Mouse (Mus musculus): ENCODE results near the gene Snf8.

Gene Snf8

DNA sequence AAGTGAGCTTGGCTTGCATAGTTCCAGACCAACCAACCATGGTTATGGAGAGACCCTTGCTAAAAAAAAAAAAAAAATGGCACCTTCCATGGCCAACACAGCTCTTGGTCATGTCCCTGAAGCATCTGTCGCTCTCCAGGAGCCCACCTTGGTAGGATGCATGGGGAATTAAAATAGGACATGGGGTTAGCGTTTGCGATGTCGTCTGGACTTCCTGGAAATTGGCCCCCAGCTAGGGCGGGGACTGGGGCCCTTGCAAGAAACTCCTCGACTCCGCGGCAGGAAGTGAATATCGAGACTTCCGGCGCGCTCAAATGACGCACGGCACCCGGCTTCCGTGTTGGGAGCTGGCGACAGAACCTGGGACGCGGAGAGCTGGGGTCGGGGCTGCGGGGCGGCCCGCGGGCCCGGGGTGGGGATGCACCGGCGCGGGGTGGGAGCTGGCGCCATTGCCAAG is at the start of gene Snf8:
Gene Snf8, plus strand, starts transcription at position 290 of the 457 bp plus-strand sequence.
- peak; percentile 83 for DNase-seq (ENCODE audit: low read depth, low spot score)

DNA sequence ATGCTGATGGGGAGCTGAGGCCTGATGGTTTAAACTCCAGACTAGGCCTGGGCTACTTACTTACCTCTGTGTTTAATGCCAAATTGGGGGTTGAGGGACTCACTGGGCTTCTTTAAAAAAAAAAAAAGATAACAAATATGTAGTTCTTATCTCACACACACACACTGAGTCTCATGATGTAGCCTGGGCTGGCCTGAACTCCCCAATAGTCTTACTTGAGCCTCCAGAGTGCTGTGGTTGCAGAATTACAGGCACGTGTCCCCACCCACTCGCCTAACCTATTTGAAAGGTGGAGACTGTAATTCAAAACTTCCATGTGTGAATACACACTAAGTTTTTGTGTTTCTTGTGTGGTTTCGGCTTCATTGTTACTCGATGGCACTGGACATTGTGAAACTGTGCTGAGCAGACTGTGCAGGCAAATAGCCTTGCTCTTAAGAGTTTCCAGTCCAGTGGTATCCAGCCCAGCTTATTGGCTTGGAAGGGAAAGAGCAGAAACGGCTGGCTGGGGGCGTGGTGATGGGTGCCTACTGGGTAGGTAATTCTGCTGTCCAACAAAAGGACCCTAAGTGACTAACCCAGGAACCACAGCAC is 46.7 kb upstream of the Snf8 start:
- DNase-seq (ENCODE audit: low read depth, low spot score): no peak

DNA sequence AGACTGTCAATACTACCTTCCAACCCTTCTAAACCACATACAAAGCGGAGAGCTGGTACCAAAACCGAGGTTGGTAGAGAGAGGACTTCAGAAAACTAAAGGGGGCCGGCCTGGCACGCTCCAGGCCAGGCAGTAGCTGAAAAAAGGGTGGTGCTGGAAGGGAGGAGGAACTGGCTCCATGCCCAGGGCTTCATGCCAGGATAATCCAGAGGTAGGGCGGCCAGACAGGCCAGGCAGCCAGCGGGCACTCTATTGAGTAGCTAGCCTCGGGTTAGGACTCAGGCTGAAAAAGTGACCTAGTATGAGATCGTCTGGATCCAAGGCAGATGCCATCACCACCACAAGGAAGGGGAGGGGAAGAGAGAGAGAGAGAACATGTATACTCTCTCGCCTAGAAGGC is 46.2 kb upstream of the Snf8 start:
- DNase-seq (ENCODE audit: low read depth, low spot score): peak; percentile 23

DNA sequence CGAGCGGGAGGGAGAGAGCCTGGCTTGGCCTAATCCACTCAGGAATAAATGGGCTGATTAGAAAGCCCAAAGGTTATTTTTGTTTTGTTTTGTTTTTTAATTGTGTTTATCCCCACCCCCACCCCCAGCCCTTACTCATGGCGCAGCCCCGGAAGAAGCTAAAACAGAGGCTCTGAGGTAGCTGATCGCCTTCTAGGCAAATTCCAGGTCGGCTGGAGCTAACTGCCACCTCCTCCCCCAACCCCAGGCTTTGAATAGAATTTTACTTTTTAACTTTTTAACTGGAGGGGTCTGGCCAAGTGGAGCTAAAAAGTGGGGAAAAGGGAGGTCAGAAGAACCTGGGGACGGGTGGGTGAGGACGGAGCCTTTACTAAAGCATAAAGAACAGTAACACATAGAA is 44.8 kb upstream of the Snf8 start:
- no peak for DNase-seq (ENCODE audit: low read depth, low spot score)

DNA sequence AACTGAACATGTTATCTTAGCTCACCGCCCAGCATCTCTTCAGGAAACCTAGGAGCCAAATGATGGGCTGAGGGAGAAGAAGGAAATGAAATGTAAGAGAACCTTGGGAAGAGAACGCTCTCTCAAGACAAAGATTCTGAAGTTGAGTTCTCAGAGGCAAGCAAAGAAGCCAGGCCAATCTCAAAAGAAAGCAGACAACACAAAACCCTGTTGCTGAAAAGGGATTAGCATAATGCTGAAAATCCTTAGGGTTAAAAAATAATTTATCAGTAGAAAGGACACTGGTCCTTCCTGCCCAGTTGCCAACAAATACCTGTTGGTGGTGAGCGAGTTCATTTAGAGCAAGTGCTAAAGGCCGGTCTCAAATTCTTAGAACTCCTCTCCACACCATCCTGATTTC is 44.3 kb upstream of the Snf8 start:
- no peak for DNase-seq (ENCODE audit: low read depth, low spot score)

DNA sequence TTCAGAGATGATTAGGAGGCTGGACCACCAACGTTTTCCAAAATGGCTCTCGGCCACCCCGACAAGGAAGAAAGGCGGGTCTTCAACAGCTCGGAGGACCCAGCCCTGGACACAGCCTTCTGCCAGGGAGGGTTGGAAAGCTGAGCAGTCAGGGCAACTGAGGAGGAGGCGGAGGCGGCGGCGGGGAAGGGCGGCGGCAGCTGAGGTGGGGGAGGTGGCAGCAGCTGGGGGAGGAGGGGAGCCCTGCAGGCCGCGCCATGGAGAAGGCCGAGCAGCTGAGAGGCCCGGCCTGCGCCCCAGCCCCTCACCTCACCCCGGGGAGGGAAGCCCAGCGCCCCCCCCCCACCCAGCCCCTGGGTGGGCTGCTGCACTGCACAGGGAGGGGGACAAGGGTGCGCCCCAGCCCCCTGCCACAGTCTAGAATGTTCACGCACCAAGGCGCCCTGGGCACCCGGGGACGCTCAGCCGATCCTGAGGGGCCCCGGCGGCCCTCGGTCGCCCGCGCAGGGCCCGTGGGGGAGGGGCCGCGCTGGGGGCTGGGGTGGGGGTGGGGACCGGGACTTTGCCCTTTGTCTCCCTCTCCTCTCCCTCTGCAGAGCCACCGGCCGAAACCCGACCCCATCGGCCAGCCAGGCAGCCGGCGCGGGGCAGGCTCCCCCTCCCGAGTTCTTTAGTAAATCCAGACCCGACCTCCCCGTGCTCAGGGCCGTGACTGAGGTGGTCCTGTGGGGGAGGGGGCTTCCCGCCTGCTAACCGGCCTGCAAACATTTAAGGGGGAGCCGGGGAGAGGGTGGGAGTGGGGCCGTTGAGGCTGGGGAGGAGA is 43.6 kb upstream of the Snf8 start:
- DNase-seq (ENCODE audit: low read depth, low spot score): no peak

DNA sequence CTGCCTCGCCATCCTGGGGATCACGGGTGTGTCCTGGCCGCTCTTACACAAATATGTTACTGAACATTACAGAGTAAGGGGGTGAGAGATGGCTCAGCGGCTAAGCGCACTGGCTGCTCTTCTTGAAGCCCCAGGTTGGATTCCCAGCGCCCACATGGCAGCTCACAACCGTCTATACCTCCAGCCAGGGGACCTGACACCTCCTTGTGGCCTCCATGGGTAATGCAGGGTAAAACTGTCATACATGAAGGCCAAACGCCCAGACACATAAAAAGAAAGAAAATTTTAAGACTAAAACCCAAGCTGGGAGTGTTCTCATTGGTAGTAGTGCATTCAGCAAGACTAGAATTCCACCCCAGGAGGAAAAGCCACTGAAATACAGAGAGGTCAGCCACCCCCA is 40.5 kb upstream of the Snf8 start:
- DNase-seq (ENCODE audit: low read depth, low spot score): no peak

DNA sequence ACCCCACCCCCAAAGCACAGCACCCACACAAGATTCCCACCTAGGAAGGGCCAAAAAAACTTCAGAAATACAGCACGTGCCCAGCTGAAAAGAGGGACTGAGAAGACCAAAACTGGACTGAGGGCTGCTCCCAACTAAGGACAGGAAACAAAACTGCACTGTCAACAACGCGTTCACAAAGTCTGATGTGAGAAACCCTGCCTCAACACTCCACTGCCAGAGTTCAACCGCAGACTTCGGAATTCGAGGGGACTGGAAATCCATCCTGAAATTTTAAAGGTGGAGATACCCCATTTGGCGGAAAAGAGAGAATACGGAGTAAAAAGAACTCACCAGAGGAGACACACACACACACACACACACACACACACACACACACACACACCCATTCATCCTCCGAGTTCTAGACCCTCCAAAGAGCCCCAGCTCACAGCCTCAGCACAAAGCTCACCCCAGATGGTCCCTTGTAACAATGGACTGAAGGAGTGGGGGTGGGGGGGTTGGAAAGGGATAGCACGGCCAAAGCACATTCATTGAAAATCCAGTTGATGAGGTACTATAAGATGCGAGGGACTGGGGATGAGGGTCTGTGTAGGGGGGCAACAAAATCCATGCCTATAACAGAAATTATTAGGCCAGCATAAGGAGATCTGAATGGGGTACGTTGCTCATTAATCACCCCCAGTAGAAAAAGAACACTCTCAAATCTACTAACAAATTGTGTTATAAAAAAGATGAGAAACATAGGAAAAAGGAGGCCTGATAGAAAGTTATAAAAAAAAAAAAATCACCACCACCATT is 31.4 kb upstream of the Snf8 start:
- no peak for DNase-seq (ENCODE audit: low read depth, low spot score)

DNA sequence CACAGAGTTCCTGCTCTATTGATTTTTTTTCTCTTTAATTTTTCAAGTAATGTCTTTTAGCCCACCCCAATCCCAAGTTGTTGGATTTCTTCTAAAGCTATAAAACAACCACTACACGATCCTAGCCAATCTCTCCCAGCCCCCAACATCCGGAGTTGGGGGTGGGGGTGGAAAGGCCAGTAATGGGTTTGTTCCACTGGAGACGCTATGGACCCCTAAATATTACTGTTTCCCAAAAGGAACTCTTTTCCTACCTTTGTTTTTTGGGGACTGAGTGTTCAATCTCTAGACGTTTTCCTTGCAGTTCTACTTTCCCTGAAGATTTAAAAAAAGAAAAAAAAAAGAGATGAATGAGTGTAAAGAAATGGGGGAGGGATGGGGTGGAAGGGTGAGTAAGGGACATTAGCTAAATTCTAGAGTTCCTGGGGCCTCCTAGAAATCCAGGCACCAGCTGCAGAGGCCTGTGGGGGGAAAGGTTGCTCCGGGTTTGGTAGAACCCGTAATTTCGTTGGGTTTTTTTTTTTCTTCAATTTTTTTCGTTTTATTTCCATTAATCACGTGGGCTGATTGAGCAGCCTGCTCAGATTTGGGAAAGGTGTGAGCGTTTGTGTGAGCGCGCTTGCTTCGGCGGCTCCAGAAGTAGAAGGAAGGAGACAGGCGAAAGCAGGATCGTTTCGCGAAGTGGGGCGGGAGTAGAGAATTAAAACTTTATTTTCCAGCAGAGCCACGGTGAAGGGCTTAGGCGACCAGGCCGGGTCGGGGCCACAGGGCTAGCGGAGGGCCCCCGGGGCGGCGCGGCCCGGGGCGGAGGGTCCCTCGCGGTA is 30.5 kb upstream of the Snf8 start:
- DNase-seq (ENCODE audit: low read depth, low spot score): no peak

DNA sequence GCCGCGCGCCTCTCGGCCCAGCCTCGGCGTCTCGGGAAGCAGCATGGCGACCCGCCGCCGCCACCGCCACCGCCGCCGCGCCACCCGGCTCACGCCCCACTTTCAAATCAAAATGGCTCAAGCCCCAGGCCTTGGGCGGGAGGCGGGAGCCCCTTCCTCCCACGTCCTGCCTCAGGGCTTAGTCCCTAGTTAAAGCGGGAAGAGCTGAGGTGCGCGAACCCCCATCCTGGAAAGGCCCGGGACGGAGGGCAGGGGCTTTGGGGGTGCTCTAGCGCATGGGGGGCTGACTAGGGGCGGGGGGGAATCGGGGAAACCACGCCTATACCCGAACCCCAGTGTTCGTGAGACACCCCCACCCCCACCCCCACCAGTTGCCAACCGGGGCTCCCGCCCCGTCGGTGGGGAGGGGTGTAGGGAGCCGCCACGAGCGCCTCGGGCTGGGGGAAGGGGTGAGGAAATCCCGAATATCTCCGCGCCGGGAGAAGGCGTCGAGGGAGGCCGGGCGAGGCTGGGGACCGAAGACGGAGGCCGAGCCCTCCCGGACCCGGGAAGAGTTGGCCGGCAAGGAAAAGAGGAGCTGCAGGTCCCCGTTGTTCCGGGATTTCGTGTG is 29.8 kb upstream of the Snf8 start:
- DNase-seq (ENCODE audit: low read depth, low spot score): no peak

DNA sequence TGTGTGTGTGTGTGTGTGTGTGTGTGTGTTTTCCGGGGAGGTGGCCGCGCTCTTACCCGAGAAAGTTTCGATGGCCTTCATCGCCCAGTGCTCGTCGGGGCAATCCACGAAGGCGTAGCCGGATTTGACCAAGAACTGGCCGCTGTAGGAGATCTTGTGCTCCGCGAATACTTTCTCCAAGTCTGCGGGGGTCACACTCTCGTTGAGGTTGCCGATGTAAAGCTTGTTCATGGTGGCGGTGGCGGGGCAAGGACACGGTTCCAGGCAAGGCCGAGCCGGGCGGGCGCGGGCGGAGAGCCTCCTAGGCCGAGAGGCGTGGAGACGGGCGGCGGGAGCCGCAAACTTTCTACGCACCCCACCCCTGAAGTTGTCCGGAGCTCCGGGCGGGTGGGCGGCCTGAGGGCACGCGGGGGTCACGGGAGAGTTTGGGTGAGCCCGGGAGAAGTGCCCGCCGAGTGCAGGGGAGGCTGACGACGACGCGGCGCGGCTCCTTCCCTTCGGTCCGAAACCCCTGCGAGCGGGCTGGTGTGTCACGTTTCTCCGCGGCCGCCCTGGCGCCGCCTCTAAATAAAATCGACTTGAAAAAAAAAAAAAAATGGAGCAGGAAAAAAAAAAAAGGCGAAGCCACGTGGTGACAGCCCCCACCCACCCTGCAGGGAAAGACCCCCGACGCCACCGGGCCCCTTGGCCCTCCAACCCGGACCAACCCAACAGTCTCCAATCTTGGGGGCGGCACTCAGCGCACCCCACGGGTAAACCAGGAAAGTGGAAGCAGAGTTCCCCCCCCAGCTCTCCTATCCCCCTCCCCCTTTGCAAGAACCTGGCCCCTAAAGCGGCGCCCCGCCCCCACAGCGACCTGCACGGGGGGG is 29.0 kb upstream of the Snf8 start, which contains the start of gene Igf2bp1:
Gene Igf2bp1, minus strand, starts transcription at position 538 of the 869 bp plus-strand sequence.
- no peak for DNase-seq (ENCODE audit: low read depth, low spot score)

DNA sequence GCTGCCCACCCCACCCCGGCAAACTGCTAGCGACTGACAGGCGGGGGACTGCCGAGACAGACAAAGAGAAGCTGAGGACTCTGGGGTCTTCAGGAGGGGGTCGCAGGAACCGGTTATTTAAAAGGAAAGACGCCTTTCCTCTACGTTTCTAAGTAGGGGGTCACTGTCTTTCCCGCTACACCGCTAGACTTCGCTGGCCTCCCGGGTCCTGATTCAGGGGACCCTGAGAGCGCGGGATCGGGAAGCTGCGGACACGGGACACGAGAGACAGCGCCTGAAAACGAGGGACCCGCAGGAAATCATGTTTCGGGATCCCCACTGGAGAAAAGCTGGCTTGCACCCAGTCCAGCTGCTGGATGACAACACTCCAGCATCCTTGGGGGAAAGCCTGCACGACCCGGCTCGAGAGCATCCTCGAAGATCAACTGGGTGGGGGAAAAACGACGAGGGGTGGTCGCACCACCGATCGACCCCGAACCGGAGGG is 28.3 kb upstream of the Snf8 start:
- DNase-seq (ENCODE audit: low read depth, low spot score): no peak

DNA sequence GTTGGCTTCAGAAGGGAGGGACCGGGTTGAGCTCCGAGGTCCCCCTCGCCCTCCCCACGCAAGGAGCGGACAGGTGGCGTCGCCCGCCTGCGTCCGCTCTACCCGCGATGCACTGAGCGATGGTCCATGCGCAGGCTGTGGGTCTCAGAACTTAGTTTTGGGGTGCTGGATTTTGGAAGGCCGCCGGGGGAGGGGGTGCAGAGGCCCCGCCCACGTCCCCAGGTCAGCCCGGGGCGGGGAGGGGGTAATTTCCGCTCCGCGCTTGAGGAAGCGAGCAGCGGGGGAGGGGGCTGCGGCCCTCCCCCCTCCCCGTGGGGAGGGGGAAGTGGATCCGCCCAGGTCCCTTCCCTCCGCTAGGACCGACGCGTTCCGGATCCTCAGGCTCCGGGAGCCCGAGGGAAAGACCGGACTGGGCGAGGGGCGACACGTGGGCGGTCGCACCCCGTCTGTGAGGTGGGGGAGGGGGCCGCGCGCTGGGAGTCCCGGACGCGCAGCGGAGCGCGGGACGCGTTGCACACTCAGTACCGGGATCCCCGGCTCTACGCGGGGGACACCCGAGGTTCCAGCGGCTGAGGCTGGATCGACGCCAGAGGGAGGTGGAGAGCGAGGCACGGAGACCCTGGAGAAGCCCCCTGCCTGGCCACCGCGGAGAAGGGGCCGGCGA is 27.7 kb upstream of the Snf8 start:
- no peak for DNase-seq (ENCODE audit: low read depth, low spot score)

DNA sequence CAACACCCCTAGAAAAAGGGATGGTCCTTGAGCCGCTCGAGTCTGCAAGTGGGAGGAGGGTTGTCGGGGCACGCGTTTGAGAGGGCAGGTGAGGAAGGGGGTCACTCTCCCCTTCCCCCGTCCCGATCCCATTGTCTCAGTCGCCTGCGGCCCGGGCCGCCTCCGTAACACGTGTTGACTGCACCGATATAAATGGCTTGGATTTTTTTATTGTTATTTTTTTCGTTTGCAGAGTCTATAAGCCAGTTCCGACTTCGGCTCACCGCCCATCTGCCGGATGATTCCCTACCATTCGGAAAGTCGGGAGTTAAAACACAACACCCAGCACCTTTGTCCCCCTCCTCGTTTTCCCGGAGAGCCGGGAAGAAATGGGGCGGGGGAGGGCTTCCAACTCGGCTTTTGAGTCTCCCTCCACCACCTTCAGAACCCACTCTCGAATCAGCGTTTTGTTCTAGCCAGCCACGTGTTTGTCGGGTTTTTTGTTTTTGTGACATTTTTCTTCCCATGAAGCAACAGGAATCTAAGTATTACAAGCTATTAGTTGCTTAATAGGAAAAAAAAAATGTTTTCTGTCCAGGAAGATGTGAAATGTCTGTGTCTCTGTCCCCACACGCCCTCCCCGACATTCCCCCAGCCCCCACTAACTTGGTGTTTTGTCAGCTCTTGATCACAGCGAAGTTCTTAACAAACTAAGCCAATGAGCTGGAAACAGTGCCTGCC is 27.0 kb upstream of the Snf8 start:
- DNase-seq (ENCODE audit: low read depth, low spot score): no peak

DNA sequence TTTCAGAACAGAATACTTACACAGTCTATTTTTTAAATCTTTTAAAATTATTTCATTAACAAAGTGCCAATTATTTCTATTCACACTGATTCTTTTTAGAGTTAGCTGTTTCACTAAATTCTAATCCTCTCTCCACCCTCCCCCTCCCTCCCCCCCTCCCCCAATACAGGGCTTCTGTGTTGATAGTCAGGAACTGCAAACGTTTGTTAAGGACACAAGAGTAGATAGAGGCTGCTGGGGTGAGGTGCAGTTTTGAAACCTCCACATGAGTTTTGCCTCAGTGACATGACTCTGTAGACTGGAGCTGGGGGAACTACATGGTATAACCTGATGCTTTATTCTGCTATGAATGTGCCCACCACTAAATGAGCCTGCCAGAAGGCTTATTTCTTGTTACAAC is 25.9 kb upstream of the Snf8 start:
- DNase-seq (ENCODE audit: low read depth, low spot score): no peak

DNA sequence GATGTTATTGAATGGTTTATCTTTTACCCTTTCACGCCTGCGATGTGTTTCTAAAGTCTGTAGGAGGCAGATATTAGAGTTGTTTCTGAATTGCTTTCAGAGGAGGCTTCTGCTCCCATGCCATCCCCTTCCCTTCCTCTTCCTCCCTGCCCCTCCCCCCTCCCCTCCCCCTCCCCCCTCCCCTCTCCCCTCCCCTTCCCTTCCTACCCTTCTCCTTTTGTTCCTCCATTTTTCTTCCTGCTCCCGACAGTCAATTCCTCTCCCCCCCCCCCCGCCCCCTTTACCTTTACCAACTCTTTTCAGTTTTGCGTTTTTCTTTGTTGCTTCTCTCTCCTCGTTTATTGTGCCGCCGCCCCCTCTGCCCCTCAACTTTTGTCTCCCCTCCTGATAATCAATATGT is 22.7 kb upstream of the Snf8 start:
- DNase-seq (ENCODE audit: low read depth, low spot score): no peak

DNA sequence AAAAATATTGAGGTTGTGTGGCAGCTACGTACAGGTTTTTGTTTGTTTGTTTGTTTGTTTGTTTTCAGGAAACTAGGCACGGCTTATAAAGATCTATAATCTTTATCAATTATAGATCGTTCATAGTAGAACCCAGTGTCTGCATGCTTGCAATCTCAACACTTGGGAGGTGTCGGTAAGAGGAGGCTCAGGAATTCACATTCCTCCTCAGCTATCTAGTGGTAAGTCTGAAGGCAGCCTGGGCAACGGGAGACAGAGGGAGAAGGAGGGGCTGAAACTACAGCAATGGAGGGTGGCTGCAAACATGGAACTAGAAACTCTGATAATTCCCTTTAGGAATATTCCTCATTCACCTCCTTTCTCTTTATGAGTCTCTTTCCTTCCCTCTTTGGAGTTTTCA is 19.3 kb upstream of the Snf8 start:
- DNase-seq (ENCODE audit: low read depth, low spot score): no peak

DNA sequence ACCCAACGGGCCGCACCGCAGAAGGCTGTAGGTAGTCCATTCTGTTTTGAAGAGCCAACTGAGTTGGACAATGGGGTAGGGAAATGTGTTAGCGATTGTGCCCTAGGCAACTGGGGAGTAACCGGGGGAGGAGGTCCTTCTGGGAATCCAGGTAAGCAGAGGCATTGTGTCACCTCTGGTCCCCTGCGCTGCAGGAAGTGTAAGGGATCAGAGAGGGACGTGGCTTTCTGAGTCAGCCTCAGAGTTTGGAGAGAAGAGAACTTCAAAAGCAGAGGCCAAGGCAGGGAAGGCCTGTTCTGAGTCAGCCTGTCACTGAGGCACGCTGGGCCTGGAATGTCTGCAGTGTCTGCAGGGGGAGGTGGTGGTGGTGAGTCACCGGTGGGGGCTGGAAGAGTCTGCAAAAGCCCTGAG is 16.7 kb upstream of the Snf8 start:
- no peak for DNase-seq (ENCODE audit: low read depth, low spot score)

DNA sequence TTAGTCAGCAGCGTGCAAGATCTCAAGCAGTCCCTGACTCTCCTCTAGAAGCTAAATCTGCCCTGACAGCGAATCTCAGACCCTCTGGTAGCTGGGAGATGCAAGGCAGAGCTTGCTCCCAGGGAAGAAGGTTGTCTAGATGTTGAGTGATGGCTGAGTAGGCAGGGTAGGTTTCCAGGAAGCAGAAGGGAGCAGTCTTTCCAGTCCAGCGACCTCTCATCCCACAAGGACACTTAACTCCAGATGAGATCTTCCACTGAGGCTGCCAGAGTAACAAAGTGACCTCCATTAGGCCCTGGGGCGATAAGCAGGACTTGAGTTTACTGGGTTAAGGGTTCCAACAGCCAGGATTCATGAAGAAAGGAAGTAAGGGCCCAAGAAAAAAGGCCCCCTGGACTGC is 14.1 kb upstream of the Snf8 start:
- DNase-seq (ENCODE audit: low read depth, low spot score): no peak

Measured in skeletal muscle tissue, adult 2 months (tissue).